Mouse (Mus musculus) stomach, postnatal 0 days (tissue): ENCODE results near the gene Pde12. TPM values are rescaled to one million over a fixed set of nuclear protein-coding genes. Genes with fewer than 3 reads are reported as not detected.
"Not testable (repeated sequence)": the region's sequence is repeated elsewhere in the genome, so short reads cannot be mapped to it uniquely, and the experiment has no call there.

Experiments
- ATAC-seq: fragments of 200-750 bp; cut with Nextera tagmentation; 2 replicates; pipeline ENCODE4 v1.8.0; 2017; ENCODE audit not compliant: low FRiP score, low TSS enrichment
- DNase-seq: peaks from one replicate; pipeline ENCODE4 v3.0.0-alpha.2; 2016; ENCODE audit warnings: low spot score
- H3K27ac ChIP-seq: fragments of 300-500 bp; sonication (generic); replicated peaks from 2 replicates; pipeline ENCODE4 v1.5.1; 2014; ENCODE audit warnings: mild to moderate bottlenecking, control low read depth
- H3K27me3 ChIP-seq: fragments of 300-500 bp; sonication (generic); 2 replicates; pipeline ENCODE4 v1.6.1; 2014; ENCODE audit warnings: low read length; ENCODE audit not compliant: control insufficient read depth, insufficient read depth
- H3K36me3 ChIP-seq: fragments of 300-500 bp; sonication (generic); 2 replicates; pipeline ENCODE4 v1.6.1; 2014; ENCODE audit warnings: low read length, mixed read lengths; ENCODE audit not compliant: control insufficient read depth, insufficient read depth
- H3K4me1 ChIP-seq: fragments of 300-500 bp; sonication (generic); replicated peaks from 2 replicates; pipeline ENCODE4 v1.6.1; 2014; ENCODE audit warnings: antibody characterized with exemption; ENCODE audit not compliant: control insufficient read depth, insufficient read depth
- H3K4me2 ChIP-seq: fragments of 300-500 bp; sonication (generic); replicated peaks from 2 replicates; pipeline ENCODE4 v1.6.1; 2014; ENCODE audit warnings: low read depth, mild to moderate bottlenecking, control low read depth, moderate library complexity
- H3K4me3 ChIP-seq: fragments of 300-500 bp; sonication (generic); 2 replicates; pipeline ENCODE4 v1.5.1; 2014; ENCODE audit warnings: low read depth, low read length, control low read depth
- H3K9ac ChIP-seq: fragments of 300-500 bp; sonication (generic); 2 replicates; pipeline ENCODE4 v1.6.1; 2014; ENCODE audit warnings: mild to moderate bottlenecking, low read length, control low read depth, mixed read lengths
- H3K9me3 ChIP-seq: fragments of 300-500 bp; sonication (generic); 2 replicates; pipeline ENCODE4 v1.6.1; 2016; ENCODE audit warnings: low read length; ENCODE audit not compliant: control insufficient read depth
- CTCF ChIP-seq: IDR thresholded peaks from 2 replicates; pipeline ENCODE4 v1.5.1; 2016; ENCODE audit warnings: antibody characterized with exemption, low read depth, mild to moderate bottlenecking, moderate library complexity
- EP300 ChIP-seq: optimal IDR thresholded peaks from 2 replicates; pipeline ENCODE3; 2016; ENCODE audit warnings: antibody characterized with exemption
- WGBS: fragments of 180-500 bp; shearing (Covaris S2); extraction: QIAGEN DNeasy Blood & Tissue Kit; methylation state at CpG from one replicate; pipeline ENCODE4 v1.1.7; 2014; 5-methylcytosine and 5-hydroxymethylcytosine counted together
- polyA plus RNA-seq: library from polyadenylated mRNA; unstranded; fragments of >200 nt; fragmentation: Nextera tagmentation; extraction: Ambion mirVana; gene quantifications from 2 replicates; pipeline ENCODE4 v1.2.1, GENCODE M21; 2015

Gene Pde12
- polyA plus RNA-seq, 1 experiment from 2014 or later: 9.3 TPM

- Histone ChIP-seq H3K27me3 (no peaks in the 10 kb centered on the region), H3K9me3 (no peaks in the 10 kb centered on the region), H3K27ac (no peak overlapping the region), H3K4me2 (no peak overlapping the region), H3K36me3 (no peaks in the 10 kb centered on the region), H3K4me3 (no peak overlapping the region), H3K9ac (no peak overlapping the region), H3K4me1 (no peaks in the 10 kb centered on the region)
- WGBS: 66% methylated on average over 5 of the region's 5 CpGs
- TF ChIP-seq EP300 (no peak), CTCF (no peak)
- DNase-seq (no peak), ATAC-seq (no peak)
Measured at GRCm38 (mm10) chr14:26675791-26676190, 6.1 kb upstream of the Pde12 start.

GRCm38 (mm10) chr14:26675371-26675770, 5.7 kb upstream of the Pde12 start:
- no peak overlapping the region; the same call in 1 of the 2 replicates for H3K27ac ChIP-seq
- no peaks in the 10 kb centered on the region for H3K27me3 ChIP-seq
- H3K4me3 ChIP-seq: no peak overlapping the region
- peak; percentile 60 for DNase-seq
- no peaks in the 10 kb centered on the region for H3K9me3 ChIP-seq
- H3K9ac ChIP-seq: no peak overlapping the region
- WGBS: 16% methylated on average over 12 of the region's 12 CpGs
- no peak overlapping the region for H3K4me2 ChIP-seq
- no peak for ATAC-seq
- H3K36me3 ChIP-seq: no peaks in the 10 kb centered on the region
- TF ChIP-seq EP300 (no peak), CTCF (peak; percentile 57)
- no peaks in the 10 kb centered on the region for H3K4me1 ChIP-seq

DNA sequence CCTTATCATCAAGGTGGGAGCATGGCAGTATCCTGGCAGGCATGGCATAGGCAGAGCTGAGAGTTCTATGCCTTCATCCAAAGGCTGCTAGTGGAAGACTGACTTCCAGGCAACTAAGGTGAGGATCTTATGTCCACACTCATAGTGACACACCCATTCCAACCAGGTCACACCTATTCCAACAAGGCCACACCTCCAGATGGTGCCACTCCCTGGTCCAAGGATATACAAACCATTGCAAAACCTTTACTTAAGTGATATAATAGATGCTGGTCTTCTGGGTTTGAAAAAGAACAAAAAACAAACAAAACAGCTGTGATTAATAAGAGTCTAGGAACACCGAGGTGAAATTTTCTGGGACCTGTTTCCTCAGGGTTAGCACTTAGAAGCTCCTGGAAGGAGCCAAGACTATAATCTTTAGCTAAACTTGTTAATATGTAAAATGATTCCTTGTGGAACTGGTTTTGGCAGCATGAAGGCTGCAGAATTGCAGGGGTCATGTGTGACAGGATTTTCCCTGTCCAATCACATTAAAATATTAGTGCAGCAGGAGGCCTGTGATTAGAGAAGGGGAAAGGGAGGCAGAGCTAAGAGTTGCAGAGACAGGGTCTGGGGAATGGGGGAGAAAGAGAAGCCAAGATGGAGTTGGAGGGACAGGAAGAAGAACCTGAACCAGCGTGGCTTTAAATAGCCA, 4.9 kb upstream of the Pde12 start:
- 61% methylated on average over 2 of the region's 2 CpGs for WGBS
- not testable (repeated sequence) for H3K4me3 ChIP-seq, H3K27me3 ChIP-seq, H3K4me1 ChIP-seq, H3K4me2 ChIP-seq, H3K9me3 ChIP-seq, H3K9ac ChIP-seq, H3K36me3 ChIP-seq
- peak; percentile 25 for DNase-seq
- peak overlapping the region; percentile 65 for H3K27ac ChIP-seq
- peak; percentile 77 for ATAC-seq

DNA sequence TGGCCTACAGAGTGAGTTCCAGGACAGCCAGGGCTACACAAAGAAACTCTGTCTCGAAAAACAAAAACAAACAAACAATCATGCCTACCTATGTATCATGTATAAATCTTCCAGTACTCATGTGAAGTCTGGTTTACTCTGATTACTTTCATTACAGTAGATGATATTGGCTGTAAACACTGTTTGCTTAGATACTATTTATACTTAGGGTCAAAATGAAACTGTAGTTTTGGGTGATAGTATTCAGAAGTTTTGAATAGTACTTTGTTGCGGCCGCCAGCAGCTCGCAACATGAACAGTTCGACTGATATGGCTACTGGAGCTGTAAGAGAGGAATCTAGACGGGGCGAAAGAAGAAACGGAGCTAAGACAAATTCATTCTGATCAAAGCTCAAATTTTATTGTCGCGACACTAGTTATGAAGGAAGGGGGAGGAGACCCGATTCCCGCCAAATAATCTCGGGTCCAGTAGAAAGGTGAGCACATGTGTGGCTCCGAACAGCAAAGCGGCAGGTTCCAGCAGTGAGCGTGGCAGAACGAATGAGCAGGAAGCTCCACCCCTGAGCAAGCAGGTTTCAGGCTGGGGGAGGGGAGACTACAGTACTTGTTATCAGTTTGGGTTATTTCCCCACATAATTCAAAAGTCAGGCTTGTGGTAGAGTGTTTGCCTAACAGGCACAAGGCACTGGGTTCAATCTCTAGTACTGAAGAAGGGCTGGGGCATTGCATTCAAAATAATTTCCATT, 2.4 kb upstream of the Pde12 start:
- not testable (repeated sequence) for H3K9me3 ChIP-seq, H3K4me2 ChIP-seq, H3K9ac ChIP-seq, H3K36me3 ChIP-seq, H3K4me3 ChIP-seq, H3K27ac ChIP-seq, H3K27me3 ChIP-seq, DNase-seq, ATAC-seq, H3K4me1 ChIP-seq
- WGBS: 53% methylated on average over 17 of the region's 17 CpGs

- no peak for ATAC-seq
- Histone ChIP-seq H3K4me2 (no peak overlapping the region), H3K36me3 (no peaks in the 10 kb centered on the region), H3K27me3 (no peaks in the 10 kb centered on the region), H3K27ac (no peak overlapping the region), H3K9ac (no peak overlapping the region), H3K4me3 (no peak overlapping the region), H3K4me1 (peaks cover 2% of the 10 kb centered on the region; the same call in 1 of the 2 replicates), H3K9me3 (no peaks in the 10 kb centered on the region)
- no peak for TF ChIP-seq EP300
- TF ChIP-seq CTCF: peak; percentile 39; the same call in 1 of the 2 replicates
- no peak for DNase-seq
Measured at GRCm38 (mm10) chr14:26670964-26671363, 1.3 kb upstream of the Pde12 start.
